Mouse (Mus musculus) testis, adult 2 months (tissue): ENCODE data around the gene Per3. TPM values are rescaled to one million over a fixed set of nuclear protein-coding genes. Genes with fewer than 3 reads are reported as not detected.

Source experiments
- H3K27ac ChIP-seq: fragments of 200-500 bp; 2 replicates; pipeline ENCODE4 v1.5.1; 2012; ENCODE audit warnings: low read depth, low read length; ENCODE audit not compliant: control insufficient read depth, insufficient read depth
- H3K27me3 ChIP-seq: fragments of 200-500 bp; 2 replicates; pipeline ENCODE4 v1.6.1; 2012; ENCODE audit warnings: mild to moderate bottlenecking, low read length, moderate library complexity; ENCODE audit not compliant: control insufficient read depth, insufficient read depth
- H3K36me3 ChIP-seq: fragments of 200-500 bp; 2 replicates; pipeline ENCODE4 v1.6.1; 2012; ENCODE audit warnings: mild to moderate bottlenecking, low read length; ENCODE audit not compliant: control insufficient read depth, insufficient read depth
- H3K4me1 ChIP-seq: fragments of 200-500 bp; 2 replicates; pipeline ENCODE4 v1.6.1; 2012; ENCODE audit warnings: low read length; ENCODE audit not compliant: control insufficient read depth, insufficient read depth
- H3K4me3 ChIP-seq: fragments of 200-500 bp; 2 replicates; pipeline ENCODE4 v1.5.1; 2012; ENCODE audit warnings: low read depth, mild to moderate bottlenecking, low read length, moderate library complexity, mixed read lengths; ENCODE audit not compliant: control insufficient read depth
- CTCF ChIP-seq: fragments of 200-500 bp; IDR thresholded peaks from 2 replicates; pipeline ENCODE4 v1.5.1; 2012; ENCODE audit warnings: low read depth, mild to moderate bottlenecking, inconsistent platforms, low read length, moderate library complexity; ENCODE audit not compliant: control insufficient read depth, insufficient read depth, insufficient replicate concordance
- POLR2A ChIP-seq: fragments of 200-500 bp; IDR thresholded peaks from 2 replicates; pipeline ENCODE4 v1.6.1; 2012; ENCODE audit warnings: low read depth, mild to moderate bottlenecking, inconsistent platforms, low read length, moderate library complexity; ENCODE audit not compliant: control insufficient read depth
- polyA plus RNA-seq: library from polyadenylated mRNA; depleted of rRNA; stranded (reverse); fragments of >200 nt; gene quantifications from 2 replicates; pipeline ENCODE4 v1.2.3, GENCODE M21; 2012

Per3 gene
- polyA plus RNA-seq, 1 experiment = 5.7 TPM

DNA sequence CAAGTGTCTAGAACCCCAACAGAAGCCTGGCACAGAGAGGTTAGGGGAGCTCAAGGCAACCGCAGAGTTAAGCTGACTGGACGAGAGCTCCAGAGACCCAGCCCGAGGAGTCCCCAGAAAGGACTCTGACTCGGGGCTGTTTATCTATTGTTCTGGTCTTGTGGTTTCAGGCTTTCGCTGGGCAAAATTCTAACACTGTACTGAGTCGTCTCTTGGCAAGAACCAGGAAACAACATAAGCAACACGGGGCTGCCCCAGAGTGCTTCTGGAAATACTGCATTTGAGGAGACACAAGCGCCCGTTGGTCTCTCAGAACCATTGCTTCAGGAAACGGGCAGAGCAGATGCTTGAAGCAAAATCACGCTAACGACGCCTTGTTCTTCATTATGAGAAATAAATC, 43.1 kb downstream of the Per3 start:
- no peak overlapping the region for H3K27ac ChIP-seq
- TF ChIP-seq CTCF = no peak
- TF ChIP-seq POLR2A = no peak
- H3K4me3 ChIP-seq = no peak overlapping the region
- no peaks in the 10 kb centered on the region for H3K27me3 ChIP-seq
- H3K4me1 ChIP-seq = no peaks in the 10 kb centered on the region
- no peaks in the 10 kb centered on the region; the same call in 1 of the 2 replicates for H3K36me3 ChIP-seq

DNA sequence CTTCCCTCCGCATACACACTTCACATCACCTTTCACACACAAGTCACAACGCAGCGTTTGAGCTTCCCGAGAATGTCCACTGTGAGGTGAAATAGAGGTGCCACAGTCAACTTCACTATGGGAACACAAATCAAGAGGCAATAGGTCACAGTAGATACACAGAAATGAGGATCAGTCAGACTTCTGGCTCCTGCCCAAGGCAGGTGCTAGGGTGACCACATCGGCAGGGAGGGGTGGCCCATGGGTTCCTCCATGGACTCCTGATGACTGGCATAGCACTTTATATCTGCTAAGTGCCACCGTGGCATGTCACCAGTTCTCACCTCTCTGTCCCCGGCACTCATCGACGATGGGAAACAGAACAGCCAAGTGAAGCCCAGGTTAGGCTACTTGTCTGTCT, 45.8 kb downstream of the Per3 start:
- TF ChIP-seq POLR2A (no peak), CTCF (no peak)
- Histone ChIP-seq H3K27me3 (no peaks in the 10 kb centered on the region), H3K4me3 (no peak overlapping the region), H3K4me1 (no peaks in the 10 kb centered on the region), H3K27ac (no peak overlapping the region), H3K36me3 (no peaks in the 10 kb centered on the region)

DNA sequence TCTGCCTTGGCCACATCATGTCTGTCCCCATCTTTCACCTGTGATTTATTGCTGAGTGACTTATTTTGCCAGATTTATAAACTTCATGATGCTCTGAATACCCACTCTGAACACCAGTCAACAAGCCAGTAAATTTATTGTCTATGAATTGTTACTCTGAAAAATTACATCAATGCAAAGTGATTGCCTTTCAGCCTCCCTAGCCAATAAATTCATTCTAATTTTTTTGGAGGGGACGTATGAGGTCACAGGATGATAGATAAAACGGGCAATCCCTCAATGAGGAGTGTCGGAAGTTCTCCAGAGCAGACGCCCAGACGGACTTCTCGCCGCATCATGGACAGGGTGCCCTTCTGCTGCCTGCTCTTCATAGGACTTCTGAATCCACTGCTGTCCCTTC, 47.7 kb downstream of the Per3 start, which contains the start of gene Uts2:
Gene Uts2 (plus strand): TSS at position 301 of the 400 bp plus-strand sequence.
- no peak within 1 kb of the TSS for H3K4me3 ChIP-seq
- no peaks in the 10 kb centered on the region for H3K27me3 ChIP-seq
- no peaks in the 10 kb centered on the region for H3K4me1 ChIP-seq
- no peak within 1 kb of the TSS for H3K27ac ChIP-seq
- no peaks in the 10 kb centered on the region for H3K36me3 ChIP-seq
- TF ChIP-seq POLR2A (no peak), CTCF (no peak)

DNA sequence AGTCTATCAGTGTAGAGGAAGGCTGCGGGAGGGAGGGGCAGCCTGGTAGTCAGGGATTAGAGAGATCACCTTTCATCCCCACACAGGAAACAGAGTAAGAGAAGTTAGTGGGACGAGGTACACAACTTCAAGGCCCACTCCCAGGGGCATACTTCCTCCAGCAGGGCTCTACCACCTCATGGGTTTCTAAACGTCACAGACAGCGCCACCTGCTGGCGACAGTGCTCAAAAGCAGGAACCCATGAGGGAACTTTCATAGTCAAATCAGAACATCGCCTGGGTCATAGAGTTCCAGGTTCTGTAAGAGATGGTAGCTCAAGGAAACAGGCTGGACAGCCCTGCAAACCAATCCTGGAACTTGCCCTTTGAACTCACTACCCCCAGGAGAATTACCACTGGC, 54.3 kb downstream of the Per3 start:
- Histone ChIP-seq H3K4me1 (peaks cover 3% of the 10 kb centered on the region), H3K36me3 (no peaks in the 10 kb centered on the region), H3K4me3 (no peak overlapping the region), H3K27me3 (no peaks in the 10 kb centered on the region), H3K27ac (no peak overlapping the region)
- TF ChIP-seq CTCF = peak; percentile 92; the same call in 1 of the 2 replicates
- TF ChIP-seq POLR2A = no peak

DNA sequence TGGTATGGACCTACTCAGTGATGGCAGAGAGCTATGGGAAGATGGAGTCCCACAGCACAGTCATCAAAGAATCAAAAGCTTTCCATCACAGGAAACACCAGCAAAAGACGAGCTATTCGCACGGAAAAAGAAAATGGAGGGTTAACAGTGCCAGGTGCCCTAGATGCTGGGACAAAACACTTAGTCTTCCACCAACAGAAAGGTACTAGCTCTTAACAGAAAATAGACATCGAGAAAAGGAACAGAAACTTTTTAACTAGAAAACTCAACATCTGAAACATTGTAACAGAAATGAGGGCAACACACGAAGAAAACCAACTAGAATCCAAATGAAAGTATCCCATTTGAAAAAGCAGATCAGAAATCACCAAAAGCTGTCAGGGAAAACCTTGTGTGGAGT, 64.3 kb downstream of the Per3 start:
- no peak overlapping the region for H3K4me3 ChIP-seq
- no peak overlapping the region for H3K27ac ChIP-seq
- H3K36me3 ChIP-seq = no peaks in the 10 kb centered on the region
- no peaks in the 10 kb centered on the region for H3K4me1 ChIP-seq
- TF ChIP-seq POLR2A (no peak), CTCF (no peak)
- no peaks in the 10 kb centered on the region for H3K27me3 ChIP-seq

DNA sequence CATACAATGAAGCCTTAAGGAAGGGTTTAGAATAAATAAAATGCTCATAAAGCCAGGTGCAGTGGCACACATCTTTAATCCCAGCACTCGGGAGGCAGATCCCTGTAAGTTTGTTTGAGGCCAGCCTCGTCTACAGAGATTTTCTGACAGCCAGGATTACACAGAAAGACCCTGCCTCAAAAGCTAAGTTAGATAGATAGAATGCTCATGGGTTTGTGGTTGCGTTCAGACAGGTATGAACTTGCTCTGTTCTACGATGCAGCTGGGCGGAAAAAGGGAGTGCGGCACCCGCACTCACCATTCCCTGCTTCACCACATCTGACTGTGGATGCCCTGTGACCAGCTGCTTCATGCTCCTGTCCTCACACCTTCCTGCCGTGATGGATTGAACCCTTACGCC, 65.0 kb downstream of the Per3 start:
- H3K27me3 ChIP-seq = no peaks in the 10 kb centered on the region
- no peak for TF ChIP-seq CTCF
- TF ChIP-seq POLR2A = no peak
- no peaks in the 10 kb centered on the region for H3K36me3 ChIP-seq
- no peak overlapping the region for H3K27ac ChIP-seq
- no peaks in the 10 kb centered on the region for H3K4me1 ChIP-seq
- H3K4me3 ChIP-seq = no peak overlapping the region

DNA sequence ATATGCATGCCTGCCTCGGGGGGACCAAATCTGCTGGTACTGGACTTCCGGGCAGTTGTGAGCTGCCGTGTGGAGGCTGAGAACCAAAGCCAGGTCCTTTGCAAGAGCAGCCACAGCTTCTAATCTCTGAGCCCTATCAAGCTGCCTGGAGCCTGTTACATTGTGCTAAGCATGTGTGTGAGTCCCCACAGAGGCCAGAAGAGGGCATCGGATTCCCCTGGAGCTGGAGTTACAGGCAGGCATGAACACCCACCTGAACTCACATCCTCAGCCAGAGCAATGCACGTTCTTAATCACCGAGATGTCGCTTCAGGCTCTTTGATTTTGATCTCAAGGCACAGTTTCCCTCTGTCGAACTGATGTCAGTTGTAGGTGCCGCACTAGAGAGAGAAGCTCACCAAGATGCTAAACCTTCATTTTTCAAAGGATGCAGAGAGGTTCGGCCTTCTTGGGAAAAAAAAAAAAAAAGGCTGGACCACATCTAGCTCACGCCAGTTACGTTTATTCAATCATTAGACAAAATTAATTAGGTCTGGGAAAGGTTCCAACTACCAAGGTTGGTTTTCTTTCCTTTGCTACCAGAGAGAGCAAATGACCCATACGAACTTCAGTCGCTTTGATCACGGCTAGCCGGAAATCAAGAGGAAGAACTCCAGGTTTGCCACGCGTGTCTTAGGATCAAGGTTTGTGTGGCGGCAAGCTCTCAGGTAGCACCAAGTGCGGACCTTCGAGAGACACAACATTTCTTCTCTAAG, 66.1 kb downstream of the Per3 start:
- H3K27ac ChIP-seq = no peak overlapping the region
- no peaks in the 10 kb centered on the region for H3K36me3 ChIP-seq
- no peaks in the 10 kb centered on the region for H3K27me3 ChIP-seq
- H3K4me3 ChIP-seq = no peak overlapping the region
- no peak for TF ChIP-seq CTCF
- TF ChIP-seq POLR2A = no peak
- H3K4me1 ChIP-seq = no peaks in the 10 kb centered on the region
